In the genomic region with DNA sequence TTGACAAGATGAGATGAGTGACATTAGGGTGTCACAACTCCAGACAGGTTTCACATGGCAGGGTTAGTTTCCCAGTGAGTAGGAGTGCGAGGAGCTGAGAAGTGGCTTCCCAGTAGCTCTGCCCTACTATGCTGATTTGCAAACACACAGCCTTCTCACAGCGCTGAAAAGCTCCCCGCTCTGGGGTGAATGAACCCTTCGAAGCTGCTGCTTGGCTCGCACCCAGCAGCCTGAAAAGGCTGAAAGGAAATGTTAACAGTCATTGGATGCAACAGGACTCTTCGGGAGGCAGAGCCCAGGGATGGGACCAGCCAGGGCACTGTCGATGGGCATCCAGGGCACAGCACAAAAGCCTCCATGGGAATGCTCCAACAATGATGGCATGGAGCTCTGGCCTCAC, we compare ENCODE assay signal across 12 mouse cellular contexts. TPM values are rescaled to one million over a fixed set of nuclear protein-coding genes. Genes with fewer than 3 reads are reported as not detected.
DNase-seq lines count a peak whose midpoint lies in the region; ATAC-seq and TF ChIP-seq lines count a peak whose summit lies in the region.
"Had no signal": no experiment of that assay in that cellular context is flagged by ENCODE, and none has a peak within 500 bp of the region (broad histone marks: within the 10 kb centered on the region; RNA-seq: fewer than 3 reads in every experiment).

No protein-coding gene starts in this region.

- H3K4me3 ChIP-seq in intestine, embryonic 16.5 days (ENCODE audit: low read length), result no peak overlapping the region
- no peak overlapping the region for H3K4me3 ChIP-seq in intestine, embryonic 15.5 days (replicated peaks)
- H3K4me3 ChIP-seq in hindbrain, embryonic 14.5 days (replicated peaks; ENCODE audit: low read length), result no peak overlapping the region
- H3K4me3 ChIP-seq in midbrain, embryonic 16.5 days (ENCODE audit: low read depth, low read length), result no peak overlapping the region
- no peak overlapping the region for H3K4me3 ChIP-seq in thymus, adult 2 months (ENCODE audit: control insufficient read depth, insufficient read depth, low read length)
- H3K4me3 ChIP-seq: neural tube, embryonic 12.5 days had no signal

- no peak for TF ChIP-seq CTCF in thymus, adult 2 months (IDR thresholded peaks at IDR 0.05; ENCODE audit: borderline replicate concordance, control insufficient read depth, extremely low read depth, insufficient read depth, low read length, poor library complexity)

- no peak for ATAC-seq in intestine, embryonic 16.5 days
- ATAC-seq in intestine, embryonic 15.5 days, result no peak
- ATAC-seq in hindbrain, embryonic 14.5 days (ENCODE audit: low FRiP score), result peak; percentile 55; the same call in 1 of the 2 replicates
- peak; percentile 66 for ATAC-seq in midbrain, embryonic 16.5 days

- no peaks in the 10 kb centered on the region for H3K36me3 ChIP-seq in intestine, embryonic 16.5 days (ENCODE audit: control insufficient read depth, insufficient read depth, low read length)
- no peaks in the 10 kb centered on the region for H3K36me3 ChIP-seq in intestine, embryonic 15.5 days
- no peaks in the 10 kb centered on the region for H3K36me3 ChIP-seq in hindbrain, embryonic 14.5 days (replicated peaks; ENCODE audit: control insufficient read depth, insufficient read depth)
- H3K36me3 ChIP-seq in midbrain, embryonic 16.5 days (ENCODE audit: control insufficient read depth, insufficient read depth, low read length), result no peaks in the 10 kb centered on the region
- no peaks in the 10 kb centered on the region for H3K36me3 ChIP-seq in thymus, adult 2 months (ENCODE audit: control insufficient read depth, insufficient read depth, low read length)
- H3K36me3 ChIP-seq: G1E; neural tube, embryonic 12.5 days had no signal

- no peaks in the 10 kb centered on the region for H3K9me3 ChIP-seq in intestine, embryonic 16.5 days (ENCODE audit: control insufficient read depth, low read length)
- no peaks in the 10 kb centered on the region for H3K9me3 ChIP-seq in intestine, embryonic 15.5 days
- no peaks in the 10 kb centered on the region for H3K9me3 ChIP-seq in hindbrain, embryonic 14.5 days (ENCODE audit: control insufficient read depth, low read length)
- H3K9me3 ChIP-seq in midbrain, embryonic 16.5 days (replicated peaks; ENCODE audit: control insufficient read depth, low read length, poor library complexity, severe bottlenecking), result no peaks in the 10 kb centered on the region
- H3K9me3 ChIP-seq: G1E; neural tube, embryonic 12.5 days had no signal

- TF ChIP-seq POLR2A in thymus, adult 2 months (IDR thresholded peaks at IDR 0.05; ENCODE audit: control insufficient read depth, extremely low read depth, insufficient read depth, low read length, poor library complexity), result no peak

- no peak overlapping the region for H3K4me2 ChIP-seq in intestine, embryonic 16.5 days (ENCODE audit: low read depth, low read length)
- no peak overlapping the region for H3K4me2 ChIP-seq in intestine, embryonic 15.5 days (replicated peaks)
- H3K4me2 ChIP-seq in hindbrain, embryonic 14.5 days (replicated peaks), result no peak overlapping the region
- no peak overlapping the region for H3K4me2 ChIP-seq in midbrain, embryonic 16.5 days (ENCODE audit: low read length)
- H3K4me2 ChIP-seq: neural tube, embryonic 12.5 days had no signal

- DNase-seq in cerebellum, postnatal 36 days, result peak; percentile 12 to 16
- DNase-seq in hindbrain, embryonic 14.5 days (ENCODE audit: low spot score), result peak; percentile 58
- no peak for DNase-seq in thymus, adult 2 months
- DNase-seq in gastrocnemius, postnatal 10 days, result no peak
- no peak for DNase-seq in gastrocnemius, adult 18-20 months (ENCODE audit: low spot score)
- DNase-seq: heart, postnatal 36 days had no signal

- H3K9ac ChIP-seq in intestine, embryonic 16.5 days (ENCODE audit: low read depth, low read length), result peak overlapping the region; percentile 26; the same call in 1 of the 2 replicates
- no peak overlapping the region for H3K9ac ChIP-seq in intestine, embryonic 15.5 days
- no peak overlapping the region for H3K9ac ChIP-seq in hindbrain, embryonic 14.5 days
- no peak overlapping the region for H3K9ac ChIP-seq in midbrain, embryonic 16.5 days (ENCODE audit: low read depth, low read length)
- H3K9ac ChIP-seq: liver, embryonic 14.5 days; neural tube, embryonic 12.5 days had no signal

- peaks cover 49% of the 10 kb centered on the region for H3K4me1 ChIP-seq in intestine, embryonic 16.5 days (ENCODE audit: control insufficient read depth, insufficient read depth, low read length)
- H3K4me1 ChIP-seq in intestine, embryonic 15.5 days (replicated peaks), result peaks cover 37% of the 10 kb centered on the region
- peaks cover 46% of the 10 kb centered on the region for H3K4me1 ChIP-seq in hindbrain, embryonic 14.5 days (replicated peaks; ENCODE audit: control insufficient read depth, insufficient read depth, low read length)
- peaks cover 29% of the 10 kb centered on the region for H3K4me1 ChIP-seq in midbrain, embryonic 16.5 days (ENCODE audit: control insufficient read depth, insufficient read depth, low read length)
- peaks cover 5% of the 10 kb centered on the region for H3K4me1 ChIP-seq in thymus, adult 2 months (replicated peaks; ENCODE audit: control insufficient read depth, insufficient read depth, low read length)

- no peak overlapping the region for H3K27ac ChIP-seq in intestine, embryonic 16.5 days (ENCODE audit: low read length)
- H3K27ac ChIP-seq in intestine, embryonic 15.5 days, result no peak overlapping the region
- 0 out of 2 replicates have a peak overlapping the region, but pooled peaks have one; percentile 51 for H3K27ac ChIP-seq in hindbrain, embryonic 14.5 days
- 0 out of 2 replicates have a peak overlapping the region, but pooled peaks have one; percentile 28 for H3K27ac ChIP-seq in midbrain, embryonic 16.5 days (ENCODE audit: low read length)
- H3K27ac ChIP-seq in thymus, adult 2 months (ENCODE audit: control insufficient read depth, insufficient read depth, low read length), result no peak overlapping the region
- H3K27ac ChIP-seq: liver, embryonic 14.5 days; neural tube, embryonic 12.5 days had no signal

- WGBS in intestine, embryonic 16.5 days, result 45% methylated on average over 7 of the region's 7 CpGs
- WGBS in intestine, embryonic 15.5 days, result 38% methylated on average over 7 of the region's 7 CpGs
- WGBS in hindbrain, embryonic 14.5 days, result 21% methylated on average over 7 of the region's 7 CpGs
- WGBS in midbrain, embryonic 16.5 days, result 31% methylated on average over 7 of the region's 7 CpGs
- WGBS in thymus, adult 2 months, result 84% methylated on average over 7 of the region's 7 CpGs

- H3K27me3 ChIP-seq in intestine, embryonic 16.5 days (replicated peaks; ENCODE audit: control insufficient read depth, insufficient read depth, low read length), result no peaks in the 10 kb centered on the region
- no peaks in the 10 kb centered on the region for H3K27me3 ChIP-seq in intestine, embryonic 15.5 days (replicated peaks)
- H3K27me3 ChIP-seq in hindbrain, embryonic 14.5 days (ENCODE audit: control insufficient read depth, insufficient read depth, low read length), result no peaks in the 10 kb centered on the region
- no peaks in the 10 kb centered on the region for H3K27me3 ChIP-seq in midbrain, embryonic 16.5 days (ENCODE audit: control insufficient read depth, insufficient read depth, low read depth, low read length)
- no peaks in the 10 kb centered on the region for H3K27me3 ChIP-seq in thymus, adult 2 months (ENCODE audit: control insufficient read depth, insufficient read depth, low read length)
- H3K27me3 ChIP-seq: neural tube, embryonic 12.5 days had no signal

RNA-seq across cellular contexts. Expression of gene Srp9, which starts 37.8 kb away (rescaled TPM):
- polyA plus RNA-seq in intestine, embryonic 16.5 days (2015; fragmentation: Nextera tagmentation; extraction: Ambion mirVana), result 135 and 142 TPM in 2 replicates
- 144 and 173 TPM in 2 replicates for polyA plus RNA-seq in intestine, embryonic 15.5 days (2015; fragmentation: Nextera tagmentation; extraction: Ambion mirVana)
- polyA plus RNA-seq in hindbrain, embryonic 14.5 days (2014; fragmentation: Nextera tagmentation; extraction: Ambion mirVana), result 139 and 142 TPM in 2 replicates
- 132 and 139 TPM in 2 replicates for polyA plus RNA-seq in midbrain, embryonic 16.5 days (2015; fragmentation: Nextera tagmentation; extraction: Ambion mirVana)
- polyA plus RNA-seq in thymus, adult 2 months (2012; rRNA removed), result 44.6 and 53.6 TPM in 2 replicates
- 10 to 100 TPM; 37.9 to 41.8 TPM for total RNA-seq in gastrocnemius, postnatal 10 days (2021)
- total RNA-seq in gastrocnemius, adult 18-20 months (2021), result 10 to 100 TPM; 43.1 to 44.7 TPM

Comparison
In these comparisons a context has a peak if more than half of its experiments do, and no peak if none do; other contexts are left out.
1. ATAC-seq: peak in hindbrain, embryonic 14.5 days (single experiment) and midbrain, embryonic 16.5 days (single experiment); none in intestine, embryonic 16.5 days (single experiment) and intestine, embryonic 15.5 days (single experiment).
2. H3K27ac ChIP-seq: peak in hindbrain, embryonic 14.5 days (single experiment) and midbrain, embryonic 16.5 days (single experiment); none in intestine, embryonic 16.5 days (single experiment), intestine, embryonic 15.5 days (single experiment) and thymus, adult 2 months (single experiment).
3. DNase-seq: peak in cerebellum, postnatal 36 days (2 of 2) and hindbrain, embryonic 14.5 days (single experiment); none in thymus, adult 2 months (single experiment), gastrocnemius, postnatal 10 days (single experiment) and gastrocnemius, adult 18-20 months (single experiment).